Mouse (Mus musculus): ENCODE measurements around the gene Mymx.

DNA sequence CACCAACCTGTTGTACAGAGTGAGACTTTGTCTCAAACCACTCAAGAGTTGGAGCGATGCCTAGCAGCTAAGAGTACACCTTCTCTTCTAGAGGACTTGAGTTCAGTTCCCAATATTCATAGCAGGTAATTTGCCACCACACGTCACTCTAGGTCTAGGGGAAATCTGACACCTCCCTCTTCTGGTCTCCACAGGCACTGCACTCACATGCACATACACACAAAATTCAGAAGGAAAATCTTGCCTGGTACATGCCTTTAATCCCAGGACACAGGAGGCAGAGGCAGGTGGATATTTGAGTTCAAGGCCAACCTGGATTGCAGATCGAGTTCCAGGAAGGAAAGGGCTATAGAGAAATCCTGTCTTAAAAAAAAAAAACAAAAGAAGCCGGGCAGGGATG lies 42.3 kb upstream of the Mymx start:
- TF ChIP-seq POLR2A (IDR thresholded peaks at IDR 0.05; ENCODE audit: insufficient read length, low read depth) (no peak), TCF3 (IDR thresholded peaks at IDR 0.05; ENCODE audit: insufficient read length, low read depth) (no peak), USF1 (IDR thresholded peaks at IDR 0.05; ENCODE audit: low read depth) (no peak), MAX (IDR thresholded peaks at IDR 0.05; ENCODE audit: low read depth) (no peak), CEBPB (IDR thresholded peaks at IDR 0.05; ENCODE audit: insufficient read depth, poor library complexity, severe bottlenecking) (no peak), POLR2AphosphoS2 (IDR thresholded peaks at IDR 0.05; ENCODE audit: insufficient read length, low read depth) (no peak), MYOD1 (IDR thresholded peaks at IDR 0.05; ENCODE audit: control insufficient read depth in 1 of 3, insufficient read length in 2 of 3, low read depth in 2 of 3) (no peak)
